Mouse (Mus musculus) heart, adult 2 months (tissue): Measurements from ENCODE around the gene Emc10. TPM values are rescaled to one million over a fixed set of nuclear protein-coding genes. Genes with fewer than 3 reads are reported as not detected.

ENCODE experiments used
- DNase-seq, 2 experiments: peaks; one replicate each; pipeline ENCODE4 v3.0.0; 2021
- H3K27ac ChIP-seq: fragments of 200-600 bp; 2 replicates; pipeline ENCODE4 v1.8.1; 2022
- H3K27me3 ChIP-seq: fragments of 200-500 bp; 2 replicates; pipeline ENCODE4 v1.6.1; 2012; ENCODE audit warnings: mild to moderate bottlenecking, low read length, inconsistent platforms, mixed read lengths; ENCODE audit not compliant: control insufficient read depth, insufficient read depth
- H3K36me3 ChIP-seq: fragments of 200-500 bp; 2 replicates; pipeline ENCODE4 v1.6.1; 2012; ENCODE audit warnings: low read length, inconsistent platforms; ENCODE audit not compliant: control insufficient read depth, insufficient read depth
- H3K4me1 ChIP-seq: fragments of 200-500 bp; 2 replicates; pipeline ENCODE4 v1.6.1; 2011; ENCODE audit warnings: low read length; ENCODE audit not compliant: control insufficient read depth, insufficient read depth
- H3K4me3 ChIP-seq: fragments of 200-600 bp; 2 replicates; pipeline ENCODE4 v1.8.1; 2022
- H3K79me2 ChIP-seq: fragments of 200-500 bp; replicated peaks from 2 replicates; pipeline ENCODE4 v1.6.1; 2012; ENCODE audit warnings: mild to moderate bottlenecking, inconsistent platforms, low read length, moderate library complexity, mixed read lengths; ENCODE audit not compliant: control insufficient read depth, insufficient read depth
- H3K9ac ChIP-seq: fragments of 200-500 bp; 2 replicates; pipeline ENCODE4 v1.6.1; 2012; ENCODE audit warnings: low read depth, mild to moderate bottlenecking, control low read depth, inconsistent platforms, low read length, mixed read lengths
- CTCF ChIP-seq: fragments of 200-600 bp; IDR thresholded peaks from 2 replicates; pipeline ENCODE4 v1.8.1; 2022; ENCODE audit warnings: antibody characterized with exemption, mild to moderate bottlenecking, moderate library complexity
- EP300 ChIP-seq: fragments of 200-500 bp; IDR thresholded peaks from 2 replicates; pipeline ENCODE4 v1.6.1; 2011; ENCODE audit warnings: low read depth, low read length, control low read depth; ENCODE audit not compliant: insufficient read depth
- POLR2A ChIP-seq: fragments of 200-500 bp; IDR thresholded peaks from 2 replicates; pipeline ENCODE4 v1.6.1; 2011; ENCODE audit warnings: mild to moderate bottlenecking, low read depth, low read length, control low read depth; ENCODE audit not compliant: insufficient read depth
- WGBS: fragments of 180-500 bp; shearing (Covaris S2); methylation state at CpG from one replicate; pipeline ENCODE4 v1.1.7; 2018; 5-methylcytosine and 5-hydroxymethylcytosine counted together
- intact Hi-C: fragments of 180-260 bp; cut with DNase I; formaldehyde crosslinking; loops from one replicate; pipeline ENCODE4 v1.15.1; 2025
- polyA plus RNA-seq: library from polyadenylated mRNA; depleted of rRNA; stranded (reverse); fragments of >200 nt; gene quantifications from 2 replicates; pipeline ENCODE4 v1.2.3, GENCODE M21; 2012
- total RNA-seq, 2 experiments: library from RNA; stranded (reverse); gene quantifications; 2 replicates each; pipeline ENCODE4 v1.2.3; 2021

Gene Emc10
- total and polyA plus RNA-seq, 3 experiments = 86.1 to 180 (median 87.6) TPM

- no peak overlapping the region for H3K9ac ChIP-seq
- WGBS = 90% methylated on average over 29 of the region's 29 CpGs
- no peaks in the 10 kb centered on the region for H3K79me2 ChIP-seq
- H3K27ac ChIP-seq = no peak overlapping the region
- TF ChIP-seq POLR2A (no peak), EP300 (no peak)
- intact Hi-C loops = no loop called here
- no peak for DNase-seq
- no peaks in the 10 kb centered on the region for H3K36me3 ChIP-seq
- no peaks in the 10 kb centered on the region for H3K27me3 ChIP-seq
- H3K4me3 ChIP-seq = no peak overlapping the region
- H3K4me1 ChIP-seq = no peaks in the 10 kb centered on the region
These were observed 36.8 kb upstream of the Emc10 start for GRCm38 (mm10) chr7:44532918-44533745.

- Histone ChIP-seq H3K79me2 (no peaks in the 10 kb centered on the region), H3K27ac (no peak within 1 kb of the TSS), H3K27me3 (no peaks in the 10 kb centered on the region), H3K9ac (no peak within 1 kb of the TSS), H3K4me1 (no peaks in the 10 kb centered on the region), H3K36me3 (no peaks in the 10 kb centered on the region), H3K4me3 (no peak within 1 kb of the TSS)
- no peak for DNase-seq
- 77% methylated on average over 4 of the region's 4 CpGs for WGBS
- intact Hi-C loops = no loop called here
- TF ChIP-seq CTCF = no peak
- TF ChIP-seq POLR2A = no peak
- TF ChIP-seq EP300 = no peak
These were observed 35.8 kb upstream of the Emc10 start, which contains the start of gene Spib for GRCm38 (mm10) chr7:44531946-44532732. Spib (minus strand) TSS chr7:44532071.

- DNase-seq = no peak
- no peaks in the 10 kb centered on the region for H3K4me1 ChIP-seq
- no peak overlapping the region for H3K9ac ChIP-seq
- H3K36me3 ChIP-seq = no peaks in the 10 kb centered on the region
- 26% methylated on average over 5 of the region's 5 CpGs for WGBS
- TF ChIP-seq EP300 (no peak), CTCF (no peak), POLR2A (no peak)
- intact Hi-C loops = no loop called here
- H3K27me3 ChIP-seq = no peaks in the 10 kb centered on the region
- H3K4me3 ChIP-seq = no peak overlapping the region
- H3K27ac ChIP-seq = no peak overlapping the region
- H3K79me2 ChIP-seq = no peaks in the 10 kb centered on the region
These were observed 34.9 kb upstream of the Emc10 start for GRCm38 (mm10) chr7:44531207-44531606.

- intact Hi-C loops = no loop called here
- no peaks in the 10 kb centered on the region for H3K36me3 ChIP-seq
- WGBS = 79% methylated on average over 3 of the region's 3 CpGs
- no peak overlapping the region for H3K4me3 ChIP-seq
- DNase-seq = no peak
- no peaks in the 10 kb centered on the region for H3K27me3 ChIP-seq
- no peak overlapping the region for H3K9ac ChIP-seq
- H3K27ac ChIP-seq = no peak overlapping the region
- peaks cover under 1% of the 10 kb centered on the region for H3K4me1 ChIP-seq
- TF ChIP-seq CTCF = no peak
- TF ChIP-seq EP300 = no peak
- no peak for TF ChIP-seq POLR2A
- H3K79me2 ChIP-seq = no peaks in the 10 kb centered on the region
These were observed 34.2 kb upstream of the Emc10 start for GRCm38 (mm10) chr7:44530507-44530906.

GRCm38 (mm10) chr7:44529518-44529917 lies 33.2 kb upstream of the Emc10 start:
- intact Hi-C loops = no loop called here
- DNase-seq = no peak
- Histone ChIP-seq H3K36me3 (no peaks in the 10 kb centered on the region), H3K4me1 (peaks cover 4% of the 10 kb centered on the region), H3K27ac (no peak overlapping the region), H3K27me3 (no peaks in the 10 kb centered on the region), H3K4me3 (no peak overlapping the region), H3K9ac (no peak overlapping the region), H3K79me2 (no peaks in the 10 kb centered on the region)
- WGBS = 73% methylated on average over 5 of the region's 5 CpGs
- no peak for TF ChIP-seq POLR2A
- TF ChIP-seq EP300 = no peak
- TF ChIP-seq CTCF = no peak
